Mouse (Mus musculus) monocyte, adult 2 months (primary cell): ENCODE measurements around the gene Trip12.

Experiments
- DNase-seq, 2 experiments: peaks; one replicate each; pipeline ENCODE4 v3.0.0; 2022; ENCODE audit warnings: low spot score in 2 of 2, low read depth in 1 of 2

Trip12 gene

DNA sequence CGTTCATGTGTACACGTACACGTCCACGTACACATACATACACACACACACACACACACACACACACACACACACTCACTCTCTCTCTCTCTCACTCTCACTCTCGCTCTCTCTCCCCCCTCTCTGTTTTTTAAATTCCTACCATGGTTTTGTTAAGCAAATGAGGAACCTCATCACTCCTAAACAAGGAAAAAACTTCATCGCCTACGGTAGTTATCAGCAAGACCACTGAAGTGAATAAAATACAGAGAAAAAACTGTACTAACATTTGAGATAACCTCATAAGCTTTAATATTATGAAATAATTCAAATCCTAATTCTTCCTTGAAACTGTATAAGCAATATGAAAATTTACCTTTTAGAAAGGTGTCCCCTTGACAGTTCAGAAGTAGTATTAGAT, 45.0 kb downstream of the Trip12 start:
- DNase-seq = no peak

DNA sequence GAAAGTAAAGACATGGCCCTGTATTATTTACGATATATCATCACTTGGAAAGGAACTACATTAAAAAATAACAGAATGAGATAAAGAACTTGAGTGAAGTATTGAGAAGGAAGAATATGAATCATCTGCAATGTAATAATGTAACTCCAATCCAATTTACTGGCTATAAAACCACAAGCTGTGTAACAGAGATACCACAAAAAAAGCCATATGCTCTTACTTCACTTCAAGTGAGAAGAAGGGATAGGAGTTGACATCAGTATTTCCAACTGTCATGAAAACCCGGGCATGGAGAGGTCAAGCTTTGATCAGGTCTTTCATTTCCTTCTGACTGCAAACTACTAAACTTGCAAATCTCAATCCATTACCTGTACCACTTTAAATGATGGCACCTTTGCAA, 48.9 kb downstream of the Trip12 start:
- DNase-seq = no peak

DNA sequence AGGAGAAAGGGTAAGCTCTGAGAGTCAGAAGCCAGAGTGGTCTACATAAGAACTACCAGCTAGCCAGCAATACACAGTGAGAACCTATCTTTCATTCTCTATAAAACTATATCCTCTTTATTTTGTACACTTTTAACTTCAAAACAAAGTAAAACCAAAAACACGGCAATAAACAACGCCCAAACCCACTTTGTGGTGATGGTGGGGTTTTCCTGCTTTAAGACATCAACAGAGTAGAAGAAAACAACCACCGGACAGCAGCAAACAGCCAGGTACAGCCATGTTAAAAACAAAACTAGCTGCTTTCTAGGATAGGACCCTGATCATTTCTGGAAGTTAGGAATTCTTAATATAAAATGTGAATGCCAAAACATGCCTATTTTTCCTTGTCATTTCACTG, 59.7 kb downstream of the Trip12 start:
- no peak for DNase-seq

- no peak for DNase-seq
Measured at GRCm38 (mm10) chr1:84777455-84777854, 62.9 kb downstream of the Trip12 start.

DNA sequence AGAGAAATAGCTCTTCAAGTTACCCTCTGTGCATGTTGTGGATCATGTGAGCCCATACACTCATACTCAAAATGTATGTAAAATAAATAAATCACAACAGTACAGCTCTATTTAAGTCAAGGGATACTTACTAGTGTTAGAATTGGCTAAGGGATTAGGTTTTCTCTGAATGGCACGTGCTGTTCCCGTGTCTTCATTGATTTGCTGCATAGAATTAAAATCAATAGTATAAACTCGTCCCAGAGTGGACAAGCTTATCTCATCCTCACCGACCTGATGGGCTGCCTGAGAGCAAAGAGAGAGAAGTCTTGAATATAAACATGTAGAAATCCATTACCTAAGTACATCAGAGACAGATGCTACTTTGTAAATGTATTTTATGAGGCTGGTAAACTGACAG, 81.5 kb downstream of the Trip12 start:
- DNase-seq = no peak

GRCm38 (mm10) chr1:84742156-84742555, 98.2 kb downstream of the Trip12 start:
- no peak for DNase-seq

DNA sequence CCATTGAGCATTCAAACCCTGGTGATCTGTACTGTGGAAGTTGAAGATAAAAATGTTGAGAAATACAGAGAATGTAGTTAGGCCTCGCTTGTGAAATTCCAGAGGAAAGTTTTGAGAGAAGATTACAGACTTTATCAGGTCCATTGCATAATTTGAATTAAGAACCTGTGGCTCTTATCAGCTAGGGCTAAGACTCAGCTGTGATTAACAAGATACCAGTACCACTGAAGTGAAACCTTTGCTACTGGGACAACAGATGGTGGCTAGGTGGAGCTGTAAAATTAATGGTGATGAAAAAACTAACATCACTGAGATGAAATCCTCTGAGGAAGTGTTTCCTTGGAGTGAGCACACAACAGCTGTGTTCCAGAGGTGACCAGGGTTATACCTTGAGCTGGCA, 100.2 kb downstream of the Trip12 start:
- DNase-seq = no peak

DNA sequence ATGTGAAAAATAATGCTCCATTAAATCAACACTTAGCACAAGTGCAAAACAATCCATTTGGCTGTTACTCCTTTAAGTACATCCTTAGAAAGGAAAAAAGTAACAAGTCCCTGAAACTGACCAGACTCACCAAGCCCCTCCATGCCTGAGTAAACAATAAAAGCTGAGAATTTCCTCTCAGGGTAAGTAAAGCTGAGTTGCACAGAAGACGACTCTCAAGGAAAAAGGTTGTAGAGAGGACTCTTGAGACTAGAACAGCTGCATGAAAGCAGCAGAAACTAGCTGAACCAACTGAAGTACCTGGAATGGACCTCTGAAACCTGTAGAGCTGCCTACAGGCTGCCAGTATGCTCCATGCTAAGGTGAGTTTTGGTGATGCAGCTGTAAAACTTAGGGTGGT, 103.2 kb downstream of the Trip12 start:
- no peak for DNase-seq

DNA sequence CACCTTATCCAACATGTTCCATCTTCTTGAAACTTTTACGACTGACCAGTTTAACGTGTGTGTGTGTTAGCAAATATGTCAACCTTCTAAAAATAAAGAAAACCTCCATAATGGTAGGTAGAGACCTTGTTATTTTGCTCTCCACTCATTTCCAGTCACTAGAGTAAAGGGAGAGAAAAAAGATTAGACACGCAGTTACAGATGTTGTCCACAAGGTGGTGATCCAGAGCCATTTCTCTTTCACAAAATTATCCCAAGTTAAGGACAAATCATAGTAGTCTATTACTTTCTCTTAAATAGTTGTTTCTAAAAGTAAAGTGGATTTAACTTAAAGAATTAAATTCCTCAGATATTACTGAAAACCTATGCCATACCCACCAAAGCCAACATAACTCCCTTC, 106.5 kb downstream of the Trip12 start:
- no peak for DNase-seq

- no peak for DNase-seq
Measured at GRCm38 (mm10) chr1:84731763-84732162, 108.6 kb downstream of the Trip12 start.

GRCm38 (mm10) chr1:84722841-84723240, 117.5 kb downstream of the Trip12 start:
- no peak for DNase-seq

- no peak for DNase-seq
Measured at GRCm38 (mm10) chr1:84722371-84722770, 117.9 kb downstream of the Trip12 start.

DNA sequence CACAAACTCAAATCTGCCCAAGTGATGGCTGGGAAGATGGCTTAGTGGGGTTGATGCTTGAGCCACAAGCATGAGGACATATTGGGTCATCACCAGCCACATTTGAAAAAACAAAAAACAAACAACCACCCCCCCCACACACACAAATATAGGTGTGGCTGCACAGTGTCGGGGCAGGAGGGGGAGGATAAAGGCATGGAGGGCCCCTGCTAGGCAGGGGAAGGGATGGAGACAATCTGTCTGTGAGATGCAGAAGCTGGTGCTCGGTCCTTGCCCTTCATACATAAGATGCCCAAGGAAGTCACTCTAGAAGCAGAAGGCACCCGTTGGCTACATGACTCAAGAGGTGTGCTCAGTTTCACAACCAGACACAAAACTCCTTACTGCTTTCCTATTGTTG, 118.4 kb downstream of the Trip12 start:
- no peak for DNase-seq

DNA sequence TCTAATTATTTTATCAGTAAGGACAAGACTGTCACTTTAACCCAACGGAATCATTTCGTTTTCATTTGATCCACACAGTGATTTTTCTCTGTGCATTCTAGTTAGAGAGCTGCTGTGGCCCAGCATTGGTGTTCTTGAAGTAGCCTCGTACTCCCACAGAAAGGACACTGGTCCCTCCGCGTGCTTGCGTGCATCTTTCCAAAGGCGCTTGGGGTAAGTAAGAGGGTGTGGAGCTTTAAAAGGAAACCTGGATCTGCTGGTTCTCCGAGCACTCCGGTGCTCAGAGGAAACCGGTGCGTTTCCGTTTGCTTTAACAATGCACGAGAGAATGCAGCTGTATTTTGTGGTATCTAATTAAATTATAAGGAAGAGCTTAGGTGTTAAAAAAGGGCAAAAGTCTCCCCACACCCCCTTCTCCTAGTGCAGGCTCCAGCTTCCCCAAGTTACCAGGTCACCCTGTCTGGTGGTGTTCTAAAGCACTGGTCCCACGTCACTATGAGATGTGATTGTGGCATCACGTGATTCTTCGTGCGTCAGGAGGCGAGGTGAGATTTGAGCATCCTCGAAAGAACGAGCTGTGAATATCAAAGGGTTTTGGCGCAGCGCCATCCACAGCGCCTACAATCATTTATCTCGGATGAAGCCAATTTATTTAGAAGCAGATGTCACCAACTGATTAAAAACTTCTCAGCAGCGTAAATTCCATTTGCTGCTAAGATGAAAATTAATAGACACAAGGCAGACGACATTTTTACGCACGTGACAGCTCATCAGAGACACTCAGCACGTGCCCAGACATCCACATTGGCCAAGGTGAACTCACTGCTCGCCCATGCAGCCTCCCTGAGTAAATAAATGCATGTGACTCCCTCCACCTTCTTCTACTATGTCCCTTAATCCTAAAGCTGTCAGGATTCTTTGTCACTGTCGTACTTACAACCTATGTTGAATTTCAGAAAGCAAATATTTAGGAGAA, 130.2 kb downstream of the Trip12 start:
- no peak for DNase-seq

GRCm38 (mm10) chr1:84709406-84709805, 130.9 kb downstream of the Trip12 start:
- no peak for DNase-seq

GRCm38 (mm10) chr1:84700254-84700653, 140.1 kb downstream of the Trip12 start:
- DNase-seq = no peak

DNA sequence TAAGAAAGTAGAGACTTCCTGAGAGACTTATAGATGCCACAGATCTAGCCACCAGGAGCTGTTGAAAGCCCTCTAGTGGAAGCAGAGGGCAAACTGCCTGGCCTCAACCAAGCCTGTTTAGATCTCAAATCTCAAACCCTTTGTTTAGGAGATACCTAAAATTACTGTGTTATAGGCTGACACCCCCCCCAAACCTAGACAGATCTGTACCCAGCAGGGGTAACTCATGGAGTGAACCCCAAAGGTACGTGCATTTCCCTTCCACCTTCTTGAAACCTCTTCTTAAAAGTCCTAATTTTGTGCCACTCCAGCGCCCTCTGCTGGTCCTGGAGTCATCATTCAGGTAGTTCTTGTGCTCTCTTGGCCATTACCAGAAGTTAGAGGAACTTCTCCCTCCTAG, 143.2 kb downstream of the Trip12 start:
- no peak for DNase-seq

GRCm38 (mm10) chr1:84695517-84696411, 144.6 kb downstream of the Trip12 start, which contains the start of gene Dner:
Gene Dner (minus strand): TSS chr1:84696221.
- DNase-seq = peak in 1 of 2 experiments; percentile 8

DNA sequence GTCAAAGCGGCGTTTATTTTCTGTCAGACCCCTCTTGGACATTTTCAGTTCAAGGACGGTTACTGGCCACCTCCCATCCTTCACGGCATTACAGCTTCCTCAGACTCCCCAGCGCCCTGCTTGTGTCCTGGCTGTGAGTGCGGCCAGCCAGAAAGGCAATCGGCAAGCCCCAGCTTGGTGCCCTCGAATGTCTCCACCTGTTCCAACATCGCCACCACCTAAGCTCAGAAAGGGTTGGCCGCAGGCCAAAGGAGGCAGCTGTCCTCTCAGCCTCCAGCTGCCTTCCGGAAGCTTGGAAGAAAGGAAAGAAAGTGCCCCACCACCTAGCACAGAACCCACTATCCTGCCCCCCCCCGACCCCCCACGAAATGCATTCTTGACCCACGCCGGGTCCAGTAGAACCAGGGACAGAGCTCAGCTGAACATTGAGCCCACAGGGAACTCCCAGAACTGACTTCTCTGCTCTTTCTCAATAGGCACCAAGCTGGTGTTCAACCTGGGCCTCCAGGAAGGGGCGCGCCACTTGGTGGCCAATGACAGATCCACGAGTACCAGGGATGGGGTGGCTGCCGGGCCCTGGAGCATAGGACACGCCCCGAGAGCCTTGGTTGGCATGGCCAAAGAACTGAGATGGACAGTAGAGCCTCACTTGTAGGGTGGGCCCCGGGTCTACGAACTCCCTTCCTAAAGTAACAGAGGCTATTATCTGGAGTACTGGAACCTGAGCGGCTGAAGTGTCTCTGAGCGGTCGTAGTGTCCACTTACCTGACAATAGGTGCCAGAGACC, 145.4 kb downstream of the Trip12 start:
- no peak for DNase-seq

DNA sequence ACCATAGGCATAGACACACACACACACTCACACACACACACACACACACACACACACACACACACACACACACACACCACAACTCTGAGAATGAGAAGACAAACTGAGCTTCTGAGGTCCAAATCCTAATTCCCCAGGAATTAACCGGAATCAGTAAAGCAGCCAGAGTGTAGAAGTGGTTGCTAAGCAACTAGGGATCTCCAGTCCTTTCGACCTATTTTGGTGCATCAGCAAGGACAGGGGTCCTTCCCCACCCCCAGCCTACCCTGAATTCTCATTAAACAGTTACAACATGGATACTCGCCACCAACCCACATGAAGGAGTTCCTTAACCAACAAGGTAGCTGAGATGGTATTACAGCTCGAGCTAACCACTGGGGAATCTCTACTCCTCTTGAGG, 162.4 kb downstream of the Trip12 start:
- no peak for DNase-seq
